Mouse (Mus musculus) liver, embryonic 13.5 days (tissue): ENCODE measurements at regions not wholly inside any gene's neighbourhood (a gene's known extent, or its start where the extent isn't known, plus 50 kb on each side); places are given as distances from the start of the nearest gene placed in this dataset.

Experiments
- ATAC-seq: fragments of 200-750 bp; cut with Nextera tagmentation; 2 replicates; pipeline ENCODE4 v1.8.0; 2017; ENCODE audit warnings: low read depth, mild to moderate bottlenecking, moderate number of reproducible peaks, moderate library complexity
- DNase-seq: peaks from one replicate; pipeline ENCODE4 v3.0.0; 2022
- H3K27ac ChIP-seq: fragments of 300-500 bp; sonication (generic); 2 replicates; pipeline ENCODE4 v1.5.1; 2015; ENCODE audit warnings: moderate library complexity, mild to moderate bottlenecking, inconsistent platforms
- H3K27me3 ChIP-seq: fragments of 300-500 bp; sonication (generic); 2 replicates; pipeline ENCODE4 v1.6.1; 2015; ENCODE audit warnings: mild to moderate bottlenecking, inconsistent platforms
- H3K36me3 ChIP-seq: fragments of 300-500 bp; sonication (generic); 2 replicates; pipeline ENCODE4 v1.6.1; 2015; ENCODE audit warnings: mild to moderate bottlenecking, inconsistent platforms
- H3K4me1 ChIP-seq: fragments of 300-500 bp; sonication (generic); replicated peaks from 2 replicates; pipeline ENCODE4 v1.6.1; 2015; ENCODE audit warnings: inconsistent platforms
- H3K4me2 ChIP-seq: fragments of 300-500 bp; sonication (generic); 2 replicates; pipeline ENCODE4 v1.6.1; 2015; ENCODE audit warnings: inconsistent platforms, mild to moderate bottlenecking, moderate library complexity
- H3K4me3 ChIP-seq: fragments of 300-500 bp; sonication (generic); replicated peaks from 2 replicates; pipeline ENCODE4 v1.5.1; 2015; ENCODE audit warnings: mild to moderate bottlenecking, inconsistent platforms
- H3K9ac ChIP-seq: fragments of 300-500 bp; sonication (generic); 2 replicates; pipeline ENCODE4 v1.6.1; 2015; ENCODE audit warnings: mild to moderate bottlenecking, inconsistent platforms
- H3K9me3 ChIP-seq: fragments of 300-500 bp; sonication (generic); replicated peaks from 2 replicates; pipeline ENCODE4 v1.6.1; 2016; ENCODE audit warnings: inconsistent platforms
- WGBS: fragments of 180-500 bp; shearing (Covaris S2); methylation state at CpG from one replicate; pipeline ENCODE4 v1.1.7; 2015; ENCODE audit not compliant: insufficient replicate concordance; 5-methylcytosine and 5-hydroxymethylcytosine counted together

- Histone ChIP-seq H3K4me1 (peaks cover 12% of the 10 kb centered on the region), H3K4me2 (no peak overlapping the region), H3K4me3 (no peak overlapping the region), H3K9ac (no peak overlapping the region), H3K9me3 (no peaks in the 10 kb centered on the region), H3K27ac (no peak overlapping the region), H3K36me3 (no peaks in the 10 kb centered on the region), H3K27me3 (no peaks in the 10 kb centered on the region)
- no peak for DNase-seq
- WGBS: 46% methylated on average over 2 of the region's 2 CpGs
- ATAC-seq: no peak
Observed at GRCm38 (mm10) chr2:78724416-78724815, 143.5 kb upstream of the Ube2e3 start.

- no peaks in the 10 kb centered on the region for H3K36me3 ChIP-seq
- no peak for ATAC-seq
- H3K27me3 ChIP-seq: no peaks in the 10 kb centered on the region
- H3K4me3 ChIP-seq: no peak overlapping the region
- H3K9ac ChIP-seq: no peak overlapping the region
- peaks cover 22% of the 10 kb centered on the region for H3K4me1 ChIP-seq
- DNase-seq: no peak
- no peak overlapping the region for H3K4me2 ChIP-seq
- no peak overlapping the region for H3K27ac ChIP-seq
- WGBS: 91% methylated on average over 3 of the region's 3 CpGs
- no peaks in the 10 kb centered on the region for H3K9me3 ChIP-seq
Observed at GRCm38 (mm10) chr2:78723423-78723822, 144.5 kb upstream of the Ube2e3 start.

GRCm38 (mm10) chr2:78722739-78723138 lies 145.2 kb upstream of the Ube2e3 start:
- peaks cover 24% of the 10 kb centered on the region for H3K4me1 ChIP-seq
- H3K4me2 ChIP-seq: no peak overlapping the region
- no peak overlapping the region for H3K27ac ChIP-seq
- H3K4me3 ChIP-seq: no peak overlapping the region
- 78% methylated on average over 6 of the region's 6 CpGs for WGBS
- DNase-seq (no peak), ATAC-seq (no peak)
- no peaks in the 10 kb centered on the region for H3K9me3 ChIP-seq
- H3K9ac ChIP-seq: no peak overlapping the region
- no peaks in the 10 kb centered on the region for H3K27me3 ChIP-seq
- H3K36me3 ChIP-seq: no peaks in the 10 kb centered on the region

- Histone ChIP-seq H3K9ac (peak overlapping the region; percentile 67), H3K4me1 (peaks cover 57% of the 10 kb centered on the region), H3K4me3 (no peak overlapping the region), H3K27me3 (no peaks in the 10 kb centered on the region), H3K27ac (peak overlapping the region; percentile 90), H3K9me3 (no peaks in the 10 kb centered on the region), H3K4me2 (0 out of 2 replicates have a peak overlapping the region, but pooled peaks have one; percentile 43), H3K36me3 (no peaks in the 10 kb centered on the region)
- 37% methylated on average over 1 of the region's 1 CpGs for WGBS
- peak; percentile 71 for DNase-seq
- peak; percentile 89 for ATAC-seq
Observed at GRCm38 (mm10) chr2:78718550-78718949, 149.4 kb upstream of the Ube2e3 start.

- DNase-seq (peak; percentile 79), ATAC-seq (peak; percentile 94)
- Histone ChIP-seq H3K4me2 (peak overlapping the region; percentile 63), H3K27ac (peak overlapping the region; percentile 98), H3K27me3 (no peaks in the 10 kb centered on the region), H3K36me3 (no peaks in the 10 kb centered on the region), H3K9ac (peak overlapping the region; percentile 73), H3K4me1 (peaks cover 57% of the 10 kb centered on the region), H3K4me3 (peak overlapping the region; percentile 36), H3K9me3 (no peaks in the 10 kb centered on the region)
- 15% methylated on average over 7 of the region's 7 CpGs for WGBS
Observed at GRCm38 (mm10) chr2:78716157-78716798, 151.6 kb upstream of the Ube2e3 start.

GRCm38 (mm10) chr2:78694851-78695250 lies 173.1 kb upstream of the Ube2e3 start:
- H3K36me3 ChIP-seq: no peaks in the 10 kb centered on the region
- no peaks in the 10 kb centered on the region; the same call in 1 of the 2 replicates for H3K27me3 ChIP-seq
- H3K4me2 ChIP-seq: no peak overlapping the region
- no peaks in the 10 kb centered on the region for H3K4me1 ChIP-seq
- WGBS: 89% methylated on average over 6 of the region's 6 CpGs
- H3K9ac ChIP-seq: no peak overlapping the region
- H3K4me3 ChIP-seq: no peak overlapping the region
- ATAC-seq (no peak), DNase-seq (no peak)
- H3K9me3 ChIP-seq: no peaks in the 10 kb centered on the region
- no peak overlapping the region for H3K27ac ChIP-seq

GRCm38 (mm10) chr2:78656668-78657067 lies 211.3 kb upstream of the Ube2e3 start:
- ATAC-seq: no peak
- WGBS: 69% methylated on average over 2 of the region's 2 CpGs
- H3K36me3 ChIP-seq: no peaks in the 10 kb centered on the region
- DNase-seq: no peak
- H3K9me3 ChIP-seq: no peaks in the 10 kb centered on the region
- H3K9ac ChIP-seq: no peak overlapping the region
- H3K4me1 ChIP-seq: no peaks in the 10 kb centered on the region
- H3K27me3 ChIP-seq: no peaks in the 10 kb centered on the region
- H3K27ac ChIP-seq: no peak overlapping the region
- no peak overlapping the region for H3K4me3 ChIP-seq
- H3K4me2 ChIP-seq: no peak overlapping the region

- Histone ChIP-seq H3K27me3 (no peaks in the 10 kb centered on the region), H3K27ac (no peak overlapping the region), H3K4me1 (no peaks in the 10 kb centered on the region), H3K36me3 (no peaks in the 10 kb centered on the region), H3K4me2 (no peak overlapping the region), H3K4me3 (no peak overlapping the region), H3K9ac (no peak overlapping the region), H3K9me3 (no peaks in the 10 kb centered on the region)
- no peak for DNase-seq
- 63% methylated on average over 7 of the region's 7 CpGs for WGBS
- ATAC-seq: no peak
Observed at GRCm38 (mm10) chr2:78655156-78655855, 212.6 kb upstream of the Ube2e3 start.

GRCm38 (mm10) chr2:78651549-78651948 lies 216.4 kb upstream of the Ube2e3 start:
- H3K27ac ChIP-seq: no peak overlapping the region
- no peak overlapping the region for H3K4me3 ChIP-seq
- no peak for DNase-seq
- no peaks in the 10 kb centered on the region for H3K9me3 ChIP-seq
- WGBS: 43% methylated on average over 2 of the region's 2 CpGs
- ATAC-seq: no peak
- no peaks in the 10 kb centered on the region for H3K36me3 ChIP-seq
- H3K9ac ChIP-seq: no peak overlapping the region
- H3K27me3 ChIP-seq: no peaks in the 10 kb centered on the region
- no peaks in the 10 kb centered on the region for H3K4me1 ChIP-seq
- H3K4me2 ChIP-seq: no peak overlapping the region

GRCm38 (mm10) chr2:78640361-78640760 lies 227.6 kb upstream of the Ube2e3 start:
- ATAC-seq: no peak
- H3K9me3 ChIP-seq: no peaks in the 10 kb centered on the region
- no peaks in the 10 kb centered on the region for H3K4me1 ChIP-seq
- no peaks in the 10 kb centered on the region for H3K36me3 ChIP-seq
- no peak for DNase-seq
- no peaks in the 10 kb centered on the region for H3K27me3 ChIP-seq
- WGBS: 71% methylated on average over 6 of the region's 6 CpGs
- no peak overlapping the region for H3K4me2 ChIP-seq
- no peak overlapping the region for H3K27ac ChIP-seq
- no peak overlapping the region for H3K4me3 ChIP-seq
- H3K9ac ChIP-seq: no peak overlapping the region

- WGBS: 53% methylated on average over 4 of the region's 4 CpGs
- Histone ChIP-seq H3K4me2 (no peak overlapping the region), H3K27ac (no peak overlapping the region), H3K9me3 (no peaks in the 10 kb centered on the region), H3K27me3 (no peaks in the 10 kb centered on the region), H3K9ac (no peak overlapping the region), H3K36me3 (no peaks in the 10 kb centered on the region), H3K4me3 (no peak overlapping the region), H3K4me1 (no peaks in the 10 kb centered on the region)
- ATAC-seq (no peak), DNase-seq (no peak)
Observed at GRCm38 (mm10) chr2:78625264-78625663, 242.7 kb upstream of the Ube2e3 start.

- H3K9me3 ChIP-seq: no peaks in the 10 kb centered on the region
- DNase-seq (no peak), ATAC-seq (no peak)
- H3K27ac ChIP-seq: no peak overlapping the region
- H3K9ac ChIP-seq: no peak overlapping the region
- no peaks in the 10 kb centered on the region for H3K27me3 ChIP-seq
- no peaks in the 10 kb centered on the region for H3K36me3 ChIP-seq
- H3K4me1 ChIP-seq: no peaks in the 10 kb centered on the region
- H3K4me3 ChIP-seq: no peak overlapping the region
- no peak overlapping the region for H3K4me2 ChIP-seq
Observed at GRCm38 (mm10) chr2:78606388-78606787, 261.5 kb upstream of the Ube2e3 start.
